Mouse (Mus musculus) E14TG2a.4 (cell line): ENCODE data around the gene Jpt1.
A peak's percentile ranks its signal among the peaks of the same experiment; 100 is the strongest.
"Not testable (repeated sequence)": the region's sequence is repeated elsewhere in the genome, so short reads cannot be mapped to it uniquely, and the experiment has no call there.

Experiments used
- H3K27me3 ChIP-seq: 2 replicates; pipeline ENCODE4 v1.6.1; 2014; ENCODE audit warnings: low read length, control low read depth; ENCODE audit not compliant: insufficient read depth
- H3K36me3 ChIP-seq: 2 replicates; pipeline ENCODE4 v1.6.1; 2014; ENCODE audit warnings: low read length, control low read depth; ENCODE audit not compliant: insufficient read depth
- H3K4me1 ChIP-seq: replicated peaks from 2 replicates; pipeline ENCODE4 v1.6.1; 2014; ENCODE audit warnings: low read depth, low read length, control low read depth
- H3K4me3 ChIP-seq: replicated peaks from 2 replicates; pipeline ENCODE4 v1.5.1; 2014; ENCODE audit warnings: mild to moderate bottlenecking, low read length
- H3K9me3 ChIP-seq: 2 replicates; pipeline ENCODE4 v1.6.1; 2014; ENCODE audit warnings: low read length, control low read depth
- CTCF ChIP-seq: conservative IDR thresholded peaks from 2 replicates; pipeline ENCODE4 v1.5.1; 2014; ENCODE audit warnings: low read length
- NANOG ChIP-seq: IDR thresholded peaks from 2 replicates; pipeline ENCODE4 v1.6.1; 2014; ENCODE audit warnings: borderline replicate concordance, low read length, mixed read lengths
- POU5F1 ChIP-seq: IDR thresholded peaks from 2 replicates; pipeline ENCODE4 v1.6.1; 2014; ENCODE audit warnings: low read length, borderline replicate concordance

Gene Jpt1

DNA sequence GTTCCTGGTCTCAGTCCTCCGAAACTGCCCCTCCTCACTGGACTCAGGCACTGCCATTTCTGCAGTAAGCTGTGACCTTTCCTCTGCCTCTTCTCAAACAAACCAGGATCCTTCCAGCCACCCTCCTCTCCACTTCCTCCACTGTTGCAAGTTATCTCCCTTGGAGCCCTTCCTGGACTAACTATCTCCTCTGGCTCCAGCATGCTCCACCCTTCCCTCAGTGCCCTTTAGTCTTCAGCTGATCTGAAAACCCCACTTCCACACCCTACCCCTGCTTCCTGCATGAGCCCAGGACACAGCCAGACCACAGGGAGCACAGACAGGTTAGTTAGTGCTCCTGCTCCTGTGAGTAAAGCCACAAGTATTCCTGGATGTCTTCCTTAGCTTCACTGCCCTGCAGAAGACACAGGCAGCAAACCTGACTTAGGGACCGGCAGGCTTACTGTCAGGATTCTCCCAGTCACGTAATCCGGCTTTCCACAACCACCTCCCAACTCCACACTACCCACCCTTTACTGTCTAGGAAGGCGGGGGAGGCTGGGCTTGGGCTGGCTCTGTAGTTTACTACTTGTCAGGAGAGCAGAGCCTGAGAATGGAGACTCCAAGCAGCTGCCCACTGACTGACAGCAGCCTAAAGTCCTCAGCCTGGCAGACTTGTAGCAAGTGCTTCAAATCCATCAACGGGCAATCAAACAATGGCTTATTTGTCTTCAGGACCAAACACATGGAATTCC, 4.2 kb downstream of the Jpt1 start:
- H3K9me3 ChIP-seq: no peaks in the 10 kb centered on the region
- peaks cover 85% of the 10 kb centered on the region for H3K4me1 ChIP-seq
- no peaks in the 10 kb centered on the region for H3K27me3 ChIP-seq
- peaks cover 46% of the 10 kb centered on the region for H3K36me3 ChIP-seq
- no peak for TF ChIP-seq POU5F1
- H3K4me3 ChIP-seq: peak overlapping the region; percentile 35

DNA sequence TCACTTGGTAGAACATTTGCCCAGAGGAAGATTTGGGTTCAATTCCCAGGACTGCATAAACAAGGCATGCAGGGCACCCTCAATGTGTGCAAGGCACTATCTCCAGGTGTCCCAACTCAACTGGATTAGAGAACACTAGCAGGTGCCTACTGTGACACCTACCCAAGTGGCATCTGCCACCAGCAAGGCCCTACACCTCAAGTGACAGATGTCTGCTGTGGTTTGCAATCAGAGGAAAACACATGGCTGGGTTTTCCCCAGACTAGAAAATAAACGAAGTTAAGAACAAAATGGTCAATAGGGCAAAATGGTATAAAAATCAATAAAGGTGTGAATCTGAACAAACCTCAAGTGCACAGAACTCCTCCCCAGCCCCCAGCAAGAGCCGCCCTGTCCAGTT, 6.1 kb downstream of the Jpt1 start:
- peaks cover 62% of the 10 kb centered on the region for H3K36me3 ChIP-seq

DNA sequence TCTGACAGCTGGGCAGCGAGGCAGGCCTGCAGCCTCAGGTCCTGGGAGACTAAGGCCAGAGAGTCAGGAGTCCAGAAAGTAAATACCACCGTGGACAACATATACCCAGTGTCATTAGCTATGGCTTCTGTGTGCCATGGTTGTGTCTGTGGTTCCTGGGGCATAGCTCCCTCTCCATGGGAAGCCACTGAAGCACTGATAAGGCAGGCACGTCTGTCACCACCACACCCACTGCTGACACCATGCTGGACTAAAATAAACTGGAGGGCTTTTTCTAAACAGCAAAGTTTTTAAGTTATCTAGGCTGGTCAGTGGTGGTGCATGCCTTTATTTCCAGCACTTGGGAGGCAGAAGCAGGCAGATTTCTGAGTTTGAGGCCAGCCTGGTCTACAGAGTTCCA, 7.6 kb downstream of the Jpt1 start:
- Histone ChIP-seq H3K4me1 (peaks cover 86% of the 10 kb centered on the region), H3K9me3 (no peaks in the 10 kb centered on the region)
- no peak for TF ChIP-seq POU5F1
- TF ChIP-seq NANOG: no peak
- no peak for TF ChIP-seq CTCF

More for the DNA sequence above, 6.1 kb downstream of the Jpt1 start:
- TF ChIP-seq NANOG (no peak), POU5F1 (no peak), CTCF (no peak)
- H3K9me3 ChIP-seq: no peaks in the 10 kb centered on the region
- no peak overlapping the region for H3K4me3 ChIP-seq
- no peaks in the 10 kb centered on the region for H3K27me3 ChIP-seq
- H3K4me1 ChIP-seq: peaks cover 93% of the 10 kb centered on the region

DNA sequence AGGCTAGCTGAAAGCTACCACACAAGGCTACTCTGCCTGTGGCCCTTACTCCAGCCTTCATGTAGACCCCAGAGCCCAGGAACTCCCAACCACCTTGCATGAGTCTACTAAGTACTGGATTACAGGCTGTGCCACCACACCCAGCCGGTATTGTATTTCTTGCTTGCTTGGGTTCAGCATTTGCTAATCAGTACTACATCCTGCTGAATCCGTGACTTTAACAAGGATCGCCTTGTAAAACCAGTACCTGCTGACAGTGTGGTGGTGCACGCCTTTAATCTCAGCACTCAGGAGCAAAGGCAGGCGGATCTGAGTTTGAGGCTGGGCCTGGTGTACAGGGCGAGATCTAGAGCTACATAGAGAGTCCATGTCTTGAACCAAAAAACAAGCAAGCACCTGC, 11.6 kb downstream of the Jpt1 start:
- H3K4me1 ChIP-seq: peaks cover 68% of the 10 kb centered on the region
- H3K9me3 ChIP-seq: no peaks in the 10 kb centered on the region
- no peak overlapping the region for H3K4me3 ChIP-seq
- H3K27me3 ChIP-seq: no peaks in the 10 kb centered on the region
- H3K36me3 ChIP-seq: peaks cover 70% of the 10 kb centered on the region
- TF ChIP-seq NANOG (no peak), CTCF (no peak), POU5F1 (no peak)

More for the DNA sequence above, 7.6 kb downstream of the Jpt1 start:
- no peaks in the 10 kb centered on the region for H3K27me3 ChIP-seq
- H3K36me3 ChIP-seq: peaks cover 62% of the 10 kb centered on the region
- H3K4me3 ChIP-seq: no peak overlapping the region

DNA sequence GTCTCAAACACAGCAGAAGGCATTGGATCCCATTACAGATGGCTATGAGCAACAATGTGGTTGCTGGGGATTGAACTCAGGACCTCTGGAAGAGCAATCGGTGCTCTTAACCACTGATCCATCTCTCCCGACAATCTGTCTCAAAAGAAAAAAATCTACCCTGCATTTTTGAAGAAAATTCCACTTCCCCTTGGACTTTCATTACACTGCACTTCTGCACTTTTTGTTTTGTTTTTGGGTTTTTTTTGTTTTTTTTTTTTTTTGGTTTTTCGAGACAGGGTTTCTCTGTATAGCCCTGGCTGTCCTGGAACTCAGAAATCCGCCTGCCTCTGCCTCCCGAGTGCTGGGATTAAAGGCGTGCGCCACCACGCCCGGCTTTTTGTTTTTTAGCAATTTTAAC, 17.6 kb downstream of the Jpt1 start:
- H3K4me1 ChIP-seq: peaks cover 37% of the 10 kb centered on the region
- peaks cover 18% of the 10 kb centered on the region for H3K27me3 ChIP-seq
- not testable (repeated sequence) for H3K4me3 ChIP-seq, H3K9me3 ChIP-seq
- H3K36me3 ChIP-seq: peaks cover 46% of the 10 kb centered on the region

DNA sequence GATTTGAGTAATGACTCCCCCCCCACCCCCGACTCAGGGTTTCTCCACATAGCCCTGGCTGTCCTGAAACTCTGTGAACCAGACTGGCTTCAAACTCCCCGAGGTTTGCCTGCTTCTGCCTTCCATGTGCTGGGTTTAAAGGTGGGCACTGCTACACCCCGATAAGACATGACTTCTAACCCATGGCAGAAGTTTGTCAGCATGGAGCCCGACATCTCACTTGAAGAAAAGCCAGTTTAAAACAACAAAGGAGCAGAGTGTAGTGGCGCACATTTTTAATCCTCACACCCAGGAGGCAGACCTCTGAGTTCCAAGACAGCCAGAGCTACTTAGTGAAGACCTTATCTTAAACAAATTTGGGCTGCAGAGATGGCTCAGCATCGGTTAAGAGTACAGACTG, 21.8 kb downstream of the Jpt1 start:
- no peak for TF ChIP-seq POU5F1
- no peak for TF ChIP-seq NANOG
- TF ChIP-seq CTCF: no peak
- H3K9me3 ChIP-seq: no peaks in the 10 kb centered on the region

DNA sequence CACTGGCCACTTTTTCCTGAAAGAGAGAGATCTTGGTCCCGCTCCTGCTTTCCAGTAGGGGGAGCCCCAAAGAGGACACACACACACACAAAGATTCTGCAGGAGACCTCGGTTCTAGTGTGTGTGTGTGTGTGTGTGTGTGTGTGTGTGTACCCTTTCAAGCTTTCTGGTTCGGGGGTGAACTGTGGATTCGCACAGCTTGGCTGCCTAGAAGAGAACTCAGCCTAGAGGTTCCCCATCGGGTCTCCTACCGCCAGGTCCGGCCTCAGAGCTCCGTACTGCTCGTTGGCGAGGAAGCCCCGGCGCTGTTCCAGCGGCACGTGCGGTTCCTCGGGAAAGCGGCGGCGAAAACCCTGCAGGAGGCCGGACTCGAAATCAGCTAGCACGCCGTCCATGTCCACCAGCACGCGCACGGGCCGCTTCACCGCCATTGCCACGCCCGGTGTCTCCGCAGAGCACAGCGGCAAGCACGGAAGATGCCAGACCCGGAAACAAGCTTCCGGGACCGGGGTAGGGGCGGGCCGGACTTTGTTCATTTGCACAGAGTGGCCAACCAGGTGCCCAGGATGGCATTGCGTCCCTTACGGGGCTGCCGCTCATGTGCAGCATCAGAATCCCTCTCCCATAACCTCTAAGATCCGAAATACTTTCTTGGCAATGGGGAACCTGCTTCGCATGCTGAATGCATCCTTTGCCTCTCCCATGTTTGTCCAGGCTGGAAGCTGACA, 22.7 kb downstream of the Jpt1 start, which contains the start of gene Nt5c:
Nt5c (minus strand) TSS at position 507 of the 728 bp plus-strand sequence.
- Histone ChIP-seq H3K4me1 (peaks cover 35% of the 10 kb centered on the region), H3K27me3 (peaks cover 18% of the 10 kb centered on the region), H3K9me3 (no peaks in the 10 kb centered on the region)

More for the DNA sequence above, 21.8 kb downstream of the Jpt1 start:
- Histone ChIP-seq H3K36me3 (peaks cover 40% of the 10 kb centered on the region), H3K27me3 (peaks cover 18% of the 10 kb centered on the region), H3K4me1 (peaks cover 40% of the 10 kb centered on the region), H3K4me3 (peak overlapping the region; percentile 86; the same call in 1 of the 2 replicates)

DNA sequence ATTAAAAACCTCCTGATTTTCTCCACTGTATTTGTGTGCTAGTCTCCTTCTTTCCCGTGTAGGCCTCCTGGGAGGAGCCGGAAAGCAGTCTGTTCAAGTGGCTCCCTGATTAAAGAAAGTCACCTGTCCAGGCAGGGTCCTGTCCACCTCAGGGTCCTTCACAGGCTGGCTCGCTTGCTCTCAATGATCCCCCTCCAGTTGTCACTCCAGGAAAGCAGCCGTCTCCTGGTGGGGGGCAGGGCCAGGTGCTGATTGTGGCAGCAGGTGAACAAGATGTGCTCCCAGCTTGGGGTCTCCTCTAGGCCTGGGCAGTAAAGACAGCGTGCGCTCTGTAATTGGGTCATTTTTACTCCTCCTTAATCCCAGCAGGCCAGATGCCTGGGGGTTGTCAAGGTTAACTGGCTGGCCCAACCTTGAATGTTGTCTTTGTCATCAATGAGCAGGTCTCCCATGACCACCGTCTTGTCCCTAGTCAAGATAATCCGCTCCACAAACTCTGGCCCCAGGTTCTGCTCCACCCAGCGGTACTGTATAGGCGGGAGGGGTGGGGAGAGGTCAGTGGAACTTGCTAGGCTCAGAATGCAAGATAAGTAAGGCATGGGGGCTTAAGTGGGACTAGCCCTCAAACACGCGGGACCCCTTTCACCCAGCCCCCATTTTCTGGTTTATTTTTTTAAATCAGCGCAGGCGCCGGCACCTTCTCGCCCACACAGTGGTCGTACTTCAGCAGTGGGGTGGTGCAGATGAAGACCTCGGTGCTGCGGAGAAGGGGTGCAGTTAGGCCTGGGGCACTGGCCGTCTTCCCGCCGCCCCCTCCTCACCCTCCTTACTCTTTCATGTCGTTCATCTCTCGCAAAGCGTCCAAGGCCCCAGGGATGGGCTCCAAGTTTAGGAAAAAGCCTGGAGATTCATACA, 23.5 kb downstream of the Jpt1 start:
- TF ChIP-seq NANOG (no peak), CTCF (no peak), POU5F1 (no peak)
- H3K9me3 ChIP-seq: no peaks in the 10 kb centered on the region
- peaks cover 18% of the 10 kb centered on the region for H3K27me3 ChIP-seq

More for the DNA sequence above, 22.7 kb downstream of the Jpt1 start, which contains the start of gene Nt5c:
- peaks cover 37% of the 10 kb centered on the region for H3K36me3 ChIP-seq
- TF ChIP-seq NANOG: no peak
- peak; percentile 54 for TF ChIP-seq CTCF
- TF ChIP-seq POU5F1: no peak
- H3K4me3 ChIP-seq: peak within 1 kb of the TSS; percentile 86

More for the DNA sequence above, 23.5 kb downstream of the Jpt1 start:
- Histone ChIP-seq H3K36me3 (peaks cover 39% of the 10 kb centered on the region), H3K4me1 (peaks cover 39% of the 10 kb centered on the region), H3K4me3 (peak overlapping the region; percentile 86)
